Mouse (Mus musculus) erythroblast, embryonic 14.5 days (primary cell): ENCODE measurements at regions not wholly inside any gene's neighbourhood (a gene's known extent, or its start where the extent isn't known, plus 50 kb on each side); places are given as distances from the start of the nearest gene placed in this dataset.

Experiments
- GATA1 ChIP-seq: IDR thresholded peaks from 2 replicates; pipeline ENCODE4 v1.6.1; 2012; ENCODE audit warnings: low read length, inconsistent platforms, mixed read lengths
- TAL1 ChIP-seq: IDR thresholded peaks from 3 replicates; pipeline ENCODE4 v1.6.1; 2012; ENCODE audit warnings: low read length, inconsistent platforms, mixed read lengths

- TF ChIP-seq GATA1 (no peak), TAL1 (no peak)
These were observed 134.6 kb downstream of the Cd24a start for GRCm38 (mm10) chr10:43712657-43713056.
